Comparison of ENCODE assay signal across 14 mouse cellular contexts in the genomic region with DNA sequence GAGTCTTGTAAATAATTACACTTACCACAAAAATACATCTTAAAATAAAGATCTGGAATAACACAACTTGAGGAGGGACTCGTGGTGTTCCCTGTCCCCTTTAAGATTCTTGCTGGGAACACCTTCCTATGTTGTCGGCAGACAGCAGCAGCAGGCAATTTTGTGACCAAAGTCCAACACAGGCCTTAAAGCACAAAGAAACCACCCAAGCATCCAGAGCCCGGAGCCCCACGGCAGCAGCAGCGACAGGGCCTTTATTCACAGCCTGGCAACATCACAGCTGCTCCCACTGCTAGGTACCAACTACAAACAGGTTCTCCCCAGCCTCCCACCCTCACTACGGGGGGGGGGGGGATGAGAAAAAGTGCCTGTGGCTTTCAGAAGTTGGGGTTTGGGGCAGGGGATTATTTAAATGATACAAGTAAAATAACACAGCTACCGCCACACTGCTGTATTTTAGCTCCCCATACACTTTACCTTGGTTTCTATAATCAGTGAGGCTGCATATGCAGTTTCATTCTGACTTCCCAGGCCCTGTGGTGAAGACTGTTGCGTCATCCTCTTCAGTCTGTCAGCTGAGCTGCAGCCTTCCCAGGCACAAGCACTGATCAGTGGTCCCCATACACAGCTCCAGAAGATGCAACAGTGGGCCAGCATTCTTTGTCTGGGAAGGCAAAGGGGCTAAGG. TPM values are rescaled to one million over a fixed set of nuclear protein-coding genes. Genes with fewer than 3 reads are reported as not detected.
DNase-seq lines count a peak whose midpoint lies in the region; ATAC-seq and TF ChIP-seq lines count a peak whose summit lies in the region.
"Had no signal": no experiment of that assay in that cellular context is flagged by ENCODE, and none has a peak within 500 bp of the region (broad histone marks: within the 10 kb centered on the region; RNA-seq: fewer than 3 reads in every experiment).

No protein-coding gene starts in this region.

- H3K36me3 ChIP-seq in hindbrain, embryonic 12.5 days = no peaks in the 10 kb centered on the region
- H3K36me3 ChIP-seq in midbrain, embryonic 14.5 days (ENCODE audit: control insufficient read depth, insufficient read depth, low read length) = no peaks in the 10 kb centered on the region
- H3K36me3 ChIP-seq: liver, embryonic 15.5 days; stomach, embryonic 15.5 days had no signal

- H3K4me1 ChIP-seq in hindbrain, embryonic 12.5 days = peaks cover 15% of the 10 kb centered on the region
- H3K4me1 ChIP-seq in midbrain, embryonic 14.5 days (ENCODE audit: control insufficient read depth, insufficient read depth, low read length) = peaks cover 16% of the 10 kb centered on the region
- no peaks in the 10 kb centered on the region for H3K4me1 ChIP-seq in lung, adult 2 months (ENCODE audit: control insufficient read depth, insufficient read depth, low read length)
- H3K4me1 ChIP-seq: liver, embryonic 15.5 days; stomach, embryonic 15.5 days had no signal

- no peak overlapping the region for H3K4me3 ChIP-seq in hindbrain, embryonic 12.5 days
- no peak overlapping the region for H3K4me3 ChIP-seq in midbrain, embryonic 14.5 days (replicated peaks; ENCODE audit: low read depth, low read length)
- no peak overlapping the region for H3K4me3 ChIP-seq in lung, adult 2 months (replicated peaks; ENCODE audit: extremely low read depth, low read depth, low read length)
- H3K4me3 ChIP-seq: liver, embryonic 15.5 days; megakaryocyte, embryonic 14.5 days; stomach, embryonic 15.5 days had no signal

- TF ChIP-seq POLR2A in lung, adult 2 months (IDR thresholded peaks at IDR 0.05; ENCODE audit: borderline replicate concordance, extremely low read depth, low read depth, low read length) = no peak

- 36% methylated on average over 8 of the region's 8 CpGs for WGBS in hindbrain, embryonic 12.5 days
- 10% methylated on average over 8 of the region's 8 CpGs for WGBS in midbrain, embryonic 14.5 days
- 58% methylated on average over 8 of the region's 8 CpGs for WGBS in lung, adult 2 months

- intact Hi-C loops in gastrocnemius, postnatal 14 days (cut with DNase I; ENCODE audit: low total_unique reads) = no loop called here

- H3K27ac ChIP-seq in hindbrain, embryonic 12.5 days = peak overlapping the region; percentile 60
- no peak overlapping the region for H3K27ac ChIP-seq in midbrain, embryonic 14.5 days (replicated peaks; ENCODE audit: low read depth, low read length)
- H3K27ac ChIP-seq: liver, embryonic 15.5 days; stomach, embryonic 15.5 days had no signal

- TF ChIP-seq CTCF in lung, adult 2 months (IDR thresholded peaks at IDR 0.05; ENCODE audit: insufficient read depth, low read length) = no peak

- peak overlapping the region; percentile 23; the same call in 1 of the 2 replicates for H3K9ac ChIP-seq in hindbrain, embryonic 12.5 days
- no peak overlapping the region for H3K9ac ChIP-seq in midbrain, embryonic 14.5 days (replicated peaks; ENCODE audit: low read length)
- H3K9ac ChIP-seq: liver, embryonic 15.5 days; stomach, embryonic 15.5 days had no signal

- H3K4me2 ChIP-seq in hindbrain, embryonic 12.5 days (replicated peaks) = no peak overlapping the region
- no peak overlapping the region for H3K4me2 ChIP-seq in midbrain, embryonic 14.5 days (ENCODE audit: low read length)
- H3K4me2 ChIP-seq: liver, embryonic 15.5 days; stomach, embryonic 15.5 days had no signal

- H3K27me3 ChIP-seq in hindbrain, embryonic 12.5 days = peaks cover 37% of the 10 kb centered on the region
- H3K27me3 ChIP-seq in midbrain, embryonic 14.5 days (ENCODE audit: control insufficient read depth, insufficient read depth, low read length) = peaks cover 3% of the 10 kb centered on the region; the same call in 1 of the 2 replicates
- H3K27me3 ChIP-seq: stomach, embryonic 15.5 days had no signal

- ATAC-seq in activated CD4-positive, CD25-positive, alpha-beta regulatory T cell, adult 4 months = peak; percentile 70
- ATAC-seq in hindbrain, embryonic 12.5 days (ENCODE audit: low FRiP score) = peak; percentile 21; the same call in 1 of the 2 replicates
- no peak for ATAC-seq in midbrain, embryonic 14.5 days (ENCODE audit: low FRiP score, low TSS enrichment)

- DNase-seq in kidney, postnatal 10 days = peak; percentile 32
- no peak for DNase-seq in kidney, adult 11 months
- DNase-seq in midbrain, embryonic 14.5 days = peak; percentile 55
- DNase-seq in lung, adult 2 months = no peak
- DNase-seq in gastrocnemius, postnatal 14 days = no peak
- no peak for DNase-seq in left cerebral cortex, adult 18-20 months (ENCODE audit: low spot score in 2 of 2)
- DNase-seq: cerebellum, postnatal 36 days had no signal

- no peaks in the 10 kb centered on the region for H3K9me3 ChIP-seq in hindbrain, embryonic 12.5 days (replicated peaks)
- no peaks in the 10 kb centered on the region for H3K9me3 ChIP-seq in midbrain, embryonic 14.5 days (ENCODE audit: control insufficient read depth, low read length)
- H3K9me3 ChIP-seq: liver, embryonic 15.5 days; megakaryocyte, embryonic 14.5 days; stomach, embryonic 15.5 days had no signal

RNA-seq across cellular contexts. Expression of gene Mrpl36, which starts 22.8 kb away (rescaled TPM):
- polyA plus RNA-seq in activated CD4-positive, CD25-positive, alpha-beta regulatory T cell, adult 4 months (2017; shearing (Covaris generic)) = 100 to 1,000 TPM; 138 to 148 TPM
- 91.8 and 101 TPM in 2 replicates for polyA plus RNA-seq in hindbrain, embryonic 12.5 days (2016; fragmentation: Nextera tagmentation; extraction: Ambion mirVana)
- 80.0 and 88.5 TPM in 2 replicates for polyA plus RNA-seq in midbrain, embryonic 14.5 days (2014; fragmentation: Nextera tagmentation; extraction: Ambion mirVana)
- 79.2 and 81.6 TPM in 2 replicates for polyA plus RNA-seq in lung, adult 2 months (2012; rRNA removed)
- total RNA-seq in gastrocnemius, postnatal 14 days (2021) = 10 to 100 TPM; 36.1 to 43.7 TPM
- total RNA-seq in left cerebral cortex, adult 18-20 months (2021) = 10 to 100 TPM; 32.9 to 40.3 TPM

RNA-seq across cellular contexts. Expression of gene Ndufs6, which starts 22.8 kb away (rescaled TPM):
- 100 to 1,000 TPM; 157 to 168 TPM for polyA plus RNA-seq in activated CD4-positive, CD25-positive, alpha-beta regulatory T cell, adult 4 months (2017; shearing (Covaris generic))
- polyA plus RNA-seq in hindbrain, embryonic 12.5 days (2016; fragmentation: Nextera tagmentation; extraction: Ambion mirVana) = 263 and 312 TPM in 2 replicates
- polyA plus RNA-seq in midbrain, embryonic 14.5 days (2014; fragmentation: Nextera tagmentation; extraction: Ambion mirVana) = 355 and 484 TPM in 2 replicates
- polyA plus RNA-seq in lung, adult 2 months (2012; rRNA removed) = 44.2 and 60.3 TPM in 2 replicates
- 100 to 1,000 TPM; 326 to 373 TPM for total RNA-seq in gastrocnemius, postnatal 14 days (2021)
- 100 to 1,000 TPM; 189 TPM for total RNA-seq in left cerebral cortex, adult 18-20 months (2021)

RNA-seq across cellular contexts. Expression of gene Irx4, which starts 45.3 kb away (rescaled TPM):
- not detected for polyA plus RNA-seq in activated CD4-positive, CD25-positive, alpha-beta regulatory T cell, adult 4 months (2017; shearing (Covaris generic))
- 7.6 and 8.7 TPM in 2 replicates for polyA plus RNA-seq in hindbrain, embryonic 12.5 days (2016; fragmentation: Nextera tagmentation; extraction: Ambion mirVana)
- polyA plus RNA-seq in midbrain, embryonic 14.5 days (2014; fragmentation: Nextera tagmentation; extraction: Ambion mirVana) = 2.3 and 3.0 TPM in 2 replicates
- not detected in 2 replicates for polyA plus RNA-seq in lung, adult 2 months (2012; rRNA removed)
- total RNA-seq in gastrocnemius, postnatal 14 days (2021) = not detected
- total RNA-seq in left cerebral cortex, adult 18-20 months (2021) = not detected
- total RNA-seq: hematopoietic stem cell, adult 5-6 weeks; left cerebral cortex, postnatal 14 days had no signal
- polyA plus RNA-seq: liver, embryonic 15.5 days had no signal

Comparison
In these comparisons a context has a peak if more than half of its experiments do, and no peak if none do; other contexts are left out.
1. DNase-seq: peak in kidney, postnatal 10 days (single experiment) and midbrain, embryonic 14.5 days (single experiment); none in kidney, adult 11 months (single experiment), lung, adult 2 months (single experiment), gastrocnemius, postnatal 14 days (single experiment) and left cerebral cortex, adult 18-20 months (0 of 2).